Mouse (Mus musculus) stomach, embryonic 15.5 days (tissue): Measurements from ENCODE around the gene Plekhh2. TPM values are rescaled to one million over a fixed set of nuclear protein-coding genes. Genes with fewer than 3 reads are reported as not detected.

Experiments
- ATAC-seq: fragments of 200-750 bp; cut with Nextera tagmentation; 2 replicates; pipeline ENCODE4 v1.8.0; 2017; ENCODE audit warnings: low read depth, moderate number of reproducible peaks, moderate TSS enrichment; ENCODE audit not compliant: insufficient read depth, low FRiP score
- H3K27ac ChIP-seq: fragments of 300-500 bp; sonication (generic); 2 replicates; pipeline ENCODE4 v1.5.1; 2015; ENCODE audit warnings: mild to moderate bottlenecking, inconsistent platforms
- H3K27me3 ChIP-seq: fragments of 300-500 bp; sonication (generic); replicated peaks from 2 replicates; pipeline ENCODE4 v1.6.1; 2015; ENCODE audit warnings: inconsistent platforms
- H3K36me3 ChIP-seq: fragments of 300-500 bp; sonication (generic); 2 replicates; pipeline ENCODE4 v1.6.1; 2015; ENCODE audit warnings: inconsistent platforms
- H3K4me1 ChIP-seq: fragments of 300-500 bp; sonication (generic); 2 replicates; pipeline ENCODE4 v1.6.1; 2015; ENCODE audit warnings: inconsistent platforms
- H3K4me2 ChIP-seq: fragments of 300-500 bp; sonication (generic); 2 replicates; pipeline ENCODE4 v1.6.1; 2015; ENCODE audit warnings: mild to moderate bottlenecking, inconsistent platforms
- H3K4me3 ChIP-seq: fragments of 300-500 bp; sonication (generic); replicated peaks from 2 replicates; pipeline ENCODE4 v1.5.1; 2015; ENCODE audit warnings: inconsistent platforms
- H3K9ac ChIP-seq: fragments of 300-500 bp; sonication (generic); 2 replicates; pipeline ENCODE4 v1.6.1; 2015; ENCODE audit warnings: inconsistent platforms
- H3K9me3 ChIP-seq: fragments of 300-500 bp; sonication (generic); 2 replicates; pipeline ENCODE4 v1.6.1; 2016; ENCODE audit warnings: inconsistent platforms
- WGBS: fragments of 180-500 bp; shearing (Covaris S2); methylation state at CpG from one replicate; pipeline ENCODE4 v1.1.7; 2015; 5-methylcytosine and 5-hydroxymethylcytosine counted together
- polyA plus RNA-seq: library from polyadenylated mRNA; unstranded; fragments of >200 nt; fragmentation: Nextera tagmentation; extraction: Ambion mirVana; gene quantifications from 2 replicates; pipeline ENCODE4 v1.2.1, GENCODE M21; 2015

The Plekhh2 gene
- 7.8 and 10.1 TPM in 2 replicates for polyA plus RNA-seq

DNA sequence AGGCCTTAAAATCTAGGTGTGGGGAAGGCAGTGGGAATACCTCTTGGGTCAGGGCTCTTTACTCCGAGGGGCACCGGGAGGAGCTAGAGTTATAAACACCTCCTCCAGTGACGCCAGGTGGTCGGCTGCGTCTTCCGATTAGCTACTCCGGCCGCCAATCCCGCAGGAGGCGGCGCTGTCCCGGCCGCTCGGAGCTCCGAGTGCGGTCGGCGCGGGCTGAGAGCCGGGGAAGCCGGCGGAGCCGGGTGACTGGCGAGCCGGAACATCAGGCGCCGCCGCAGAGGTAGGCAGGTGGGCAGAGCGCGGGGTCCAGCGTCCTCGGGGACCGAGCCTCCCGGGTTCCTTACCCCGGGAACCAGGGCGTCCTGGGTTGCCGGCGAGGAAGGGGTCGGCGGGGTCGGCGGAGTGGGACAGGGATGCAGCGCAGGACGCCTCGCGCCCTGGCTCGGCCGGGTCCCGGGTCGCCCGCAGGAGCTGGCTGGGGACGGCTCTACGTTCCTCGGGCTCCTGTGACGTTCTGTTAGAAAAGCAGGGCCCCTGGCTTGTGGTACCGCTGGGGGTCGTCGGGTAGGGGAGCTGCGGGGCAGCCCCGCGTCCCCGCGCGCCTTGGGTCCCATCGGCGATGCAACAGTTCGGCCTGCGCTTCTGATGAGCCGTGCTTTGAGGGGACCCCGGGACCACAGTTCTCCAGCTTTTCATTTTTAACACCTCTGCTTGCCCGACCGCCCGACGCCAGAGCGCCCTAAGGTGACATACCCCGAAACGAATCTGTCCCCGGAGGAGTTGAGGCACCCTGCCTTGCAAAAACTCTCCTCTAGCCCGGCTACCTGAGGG is at the start of gene Plekhh2:
Plekhh2 (plus strand) TSS at position 214 of the 834 bp plus-strand sequence.
- WGBS: under 1% methylated on average over 78 of the region's 79 CpGs
- peak within 1 kb of the TSS; percentile 29 for H3K9ac ChIP-seq
- H3K4me1 ChIP-seq: 0 out of 2 replicates have a peak, but pooled peaks cover 6% of the 10 kb centered on the region
- peak within 1 kb of the TSS; percentile 87 for H3K27ac ChIP-seq
- H3K4me3 ChIP-seq: peak within 1 kb of the TSS; percentile 53
- H3K36me3 ChIP-seq: no peaks in the 10 kb centered on the region
- ATAC-seq: peak; percentile 83
- H3K9me3 ChIP-seq: no peaks in the 10 kb centered on the region
- peak within 1 kb of the TSS; percentile 91 for H3K4me2 ChIP-seq
- no peaks in the 10 kb centered on the region for H3K27me3 ChIP-seq

DNA sequence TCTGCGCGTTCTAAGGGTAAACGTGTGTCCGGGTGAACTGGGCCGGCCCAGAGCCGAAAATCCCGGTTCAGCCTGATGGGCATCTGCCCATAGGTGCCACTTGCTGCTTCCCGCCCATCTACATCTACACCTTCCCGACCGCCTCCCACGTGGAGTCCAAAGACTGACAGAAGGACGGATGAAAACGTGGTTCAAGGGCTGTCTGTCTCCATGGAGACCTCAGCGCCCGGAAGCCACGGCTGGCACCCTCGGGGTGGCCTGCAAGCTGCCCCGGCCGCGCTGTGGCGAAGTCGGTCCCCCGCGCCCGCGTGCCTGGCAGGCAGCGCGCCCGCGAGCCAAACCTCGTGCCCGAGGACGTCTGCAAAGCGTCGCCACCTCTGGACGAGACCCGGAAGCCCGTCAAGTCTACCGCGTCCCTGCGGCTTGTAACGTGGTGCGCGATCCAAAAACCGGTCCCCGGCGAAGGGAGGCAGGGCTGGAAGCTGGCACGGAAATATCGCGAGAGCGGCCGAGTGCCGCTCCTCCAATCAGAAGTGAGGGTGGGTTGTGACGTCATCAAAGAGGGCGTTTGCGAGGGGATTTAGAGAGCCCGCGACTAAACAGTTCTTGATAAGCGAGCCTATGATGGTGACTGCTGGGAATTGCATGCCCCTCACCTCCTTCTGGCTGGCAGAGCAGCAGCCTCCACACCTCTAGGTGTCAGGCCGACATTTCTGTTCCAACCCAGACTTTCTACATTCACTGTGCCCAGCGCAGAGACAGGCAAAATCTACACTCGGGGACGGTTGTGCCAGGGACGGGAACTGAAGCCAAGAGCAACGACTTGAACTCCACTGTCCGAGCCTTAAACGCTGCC is 45.7 kb upstream of the Plekhh2 start, which contains the start of gene Thada:
Thada (minus strand) TSS at position 453 of the 856 bp plus-strand sequence.
- peak within 1 kb of the TSS; percentile 81 for H3K27ac ChIP-seq
- ATAC-seq: peak; percentile 97
- 0 out of 2 replicates have a peak, but pooled peaks cover 4% of the 10 kb centered on the region for H3K4me1 ChIP-seq
- WGBS: under 1% methylated on average over 67 of the region's 67 CpGs
- no peaks in the 10 kb centered on the region for H3K27me3 ChIP-seq
- 0 out of 2 replicates have a peak, but pooled peaks cover 5% of the 10 kb centered on the region for H3K36me3 ChIP-seq
- H3K9ac ChIP-seq: peak within 1 kb of the TSS; percentile 82
- H3K4me3 ChIP-seq: peak within 1 kb of the TSS; percentile 93
- H3K9me3 ChIP-seq: no peaks in the 10 kb centered on the region
- H3K4me2 ChIP-seq: peak within 1 kb of the TSS; percentile 88

- Histone ChIP-seq H3K4me1 (no peaks in the 10 kb centered on the region), H3K4me2 (no peak overlapping the region), H3K27me3 (no peaks in the 10 kb centered on the region), H3K27ac (no peak overlapping the region), H3K4me3 (no peak overlapping the region), H3K9ac (no peak overlapping the region), H3K9me3 (no peaks in the 10 kb centered on the region), H3K36me3 (no peaks in the 10 kb centered on the region)
- no peak for ATAC-seq
- 41% methylated on average over 4 of the region's 4 CpGs for WGBS
Measured at GRCm38 (mm10) chr17:84474312-84474711, 37.4 kb upstream of the Plekhh2 start.

GRCm38 (mm10) chr17:84477176-84477575 is 34.5 kb upstream of the Plekhh2 start:
- Histone ChIP-seq H3K4me1 (peaks cover 8% of the 10 kb centered on the region), H3K27ac (no peak overlapping the region), H3K27me3 (no peaks in the 10 kb centered on the region), H3K9ac (no peak overlapping the region), H3K9me3 (no peaks in the 10 kb centered on the region), H3K4me3 (no peak overlapping the region), H3K36me3 (no peaks in the 10 kb centered on the region), H3K4me2 (no peak overlapping the region)
- no peak for ATAC-seq
- WGBS: 79% methylated on average over 5 of the region's 5 CpGs

- Histone ChIP-seq H3K27ac (no peak overlapping the region), H3K4me1 (peaks cover 8% of the 10 kb centered on the region), H3K9me3 (no peaks in the 10 kb centered on the region), H3K4me3 (no peak overlapping the region), H3K27me3 (no peaks in the 10 kb centered on the region), H3K9ac (no peak overlapping the region), H3K36me3 (no peaks in the 10 kb centered on the region), H3K4me2 (no peak overlapping the region)
- no peak for ATAC-seq
- WGBS: 85% methylated on average over 4 of the region's 4 CpGs
Measured at GRCm38 (mm10) chr17:84478276-84478675, 33.4 kb upstream of the Plekhh2 start.

DNA sequence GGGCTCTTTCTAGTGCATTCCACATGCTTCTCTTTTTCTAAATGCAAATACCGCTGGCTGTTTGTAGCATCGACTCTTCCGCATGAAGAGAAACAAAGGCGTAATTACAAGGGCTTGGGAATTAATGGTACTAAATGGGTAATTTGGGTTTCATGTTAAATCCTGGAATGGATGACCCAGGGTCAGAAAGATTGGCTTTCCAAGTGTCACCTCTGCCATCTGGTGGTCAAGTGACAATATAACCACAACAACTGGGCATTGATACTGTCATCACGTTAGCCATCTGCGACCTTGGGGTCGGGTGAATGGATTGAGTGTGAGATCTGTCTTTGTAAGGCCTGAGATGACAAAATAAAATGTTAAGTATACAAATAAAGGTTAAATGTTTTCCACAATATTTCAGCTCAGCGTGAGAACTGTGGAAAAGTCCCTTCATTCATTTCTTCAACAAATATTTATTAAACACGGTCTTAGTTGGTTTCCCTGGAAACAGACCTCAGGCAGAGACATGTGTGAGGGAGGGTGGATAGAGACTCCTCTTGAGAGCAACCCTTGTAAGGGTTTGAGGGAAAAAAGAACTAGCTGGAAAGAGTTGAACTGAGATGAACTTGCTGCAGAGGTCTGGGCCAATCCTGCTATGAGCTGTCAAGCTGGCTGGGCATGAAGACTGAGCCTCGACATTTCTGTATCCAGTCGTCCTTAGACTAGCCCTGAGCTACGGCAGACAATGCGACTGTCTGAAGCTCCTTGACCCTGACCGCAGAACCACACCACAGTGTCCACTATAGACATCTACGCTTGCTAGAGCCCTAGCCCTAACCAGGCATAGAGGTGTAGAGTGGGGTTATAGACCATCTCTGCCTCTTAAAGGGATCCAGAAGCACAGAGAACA is 31.0 kb upstream of the Plekhh2 start:
- no peak overlapping the region for H3K9ac ChIP-seq
- peaks cover 8% of the 10 kb centered on the region for H3K4me1 ChIP-seq
- H3K27me3 ChIP-seq: no peaks in the 10 kb centered on the region
- H3K4me3 ChIP-seq: no peak overlapping the region
- H3K36me3 ChIP-seq: no peaks in the 10 kb centered on the region
- no peaks in the 10 kb centered on the region for H3K9me3 ChIP-seq
- no peak for ATAC-seq
- H3K4me2 ChIP-seq: no peak overlapping the region
- no peak overlapping the region for H3K27ac ChIP-seq
- 45% methylated on average over 15 of the region's 15 CpGs for WGBS

GRCm38 (mm10) chr17:84482831-84483230 is 28.9 kb upstream of the Plekhh2 start:
- H3K27me3 ChIP-seq: no peaks in the 10 kb centered on the region
- no peak for ATAC-seq
- H3K36me3 ChIP-seq: no peaks in the 10 kb centered on the region
- no peak overlapping the region for H3K4me3 ChIP-seq
- 83% methylated on average over 3 of the region's 3 CpGs for WGBS
- peak overlapping the region; percentile 35 for H3K27ac ChIP-seq
- no peak overlapping the region for H3K4me2 ChIP-seq
- H3K9ac ChIP-seq: no peak overlapping the region
- H3K9me3 ChIP-seq: no peaks in the 10 kb centered on the region
- H3K4me1 ChIP-seq: peaks cover 8% of the 10 kb centered on the region

DNA sequence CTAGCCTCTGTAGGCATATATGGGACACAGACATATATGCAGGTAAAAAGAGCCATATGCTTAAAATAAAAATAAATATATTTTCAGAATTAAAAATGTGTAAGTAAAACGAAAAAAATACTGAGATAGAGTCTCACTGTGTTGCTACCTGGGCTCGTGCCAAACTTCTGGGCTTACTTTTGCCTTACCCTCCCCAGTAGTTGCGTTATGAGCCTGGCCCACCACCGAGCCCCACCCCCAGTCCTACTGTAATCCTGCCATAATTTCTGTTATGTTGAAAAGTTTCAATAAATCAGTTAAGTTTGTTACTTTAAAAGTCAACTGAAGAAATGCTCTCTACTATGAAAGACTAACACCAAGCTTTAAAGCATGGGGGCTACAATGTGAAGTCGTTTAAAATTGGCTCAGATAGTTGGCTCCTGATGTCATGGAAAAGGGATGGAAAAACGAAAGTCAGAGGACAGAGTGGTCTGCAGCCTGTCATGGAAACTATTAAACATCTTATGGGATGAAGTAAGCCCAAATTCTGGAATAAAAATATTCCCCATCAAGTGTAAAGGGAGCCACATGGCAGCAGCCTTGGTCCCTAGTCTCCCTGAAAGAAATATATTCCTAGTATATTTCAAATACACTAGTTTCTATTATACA is 27.9 kb upstream of the Plekhh2 start:
- Histone ChIP-seq H3K9me3 (no peaks in the 10 kb centered on the region), H3K36me3 (no peaks in the 10 kb centered on the region), H3K27ac (peak overlapping the region; percentile 31; the same call in 1 of the 2 replicates), H3K4me1 (peaks cover 8% of the 10 kb centered on the region), H3K9ac (no peak overlapping the region), H3K4me2 (no peak overlapping the region), H3K27me3 (no peaks in the 10 kb centered on the region), H3K4me3 (no peak overlapping the region)
- ATAC-seq: peak; percentile 51; the same call in 1 of the 2 replicates
- WGBS: 38% methylated on average over 6 of the region's 6 CpGs

DNA sequence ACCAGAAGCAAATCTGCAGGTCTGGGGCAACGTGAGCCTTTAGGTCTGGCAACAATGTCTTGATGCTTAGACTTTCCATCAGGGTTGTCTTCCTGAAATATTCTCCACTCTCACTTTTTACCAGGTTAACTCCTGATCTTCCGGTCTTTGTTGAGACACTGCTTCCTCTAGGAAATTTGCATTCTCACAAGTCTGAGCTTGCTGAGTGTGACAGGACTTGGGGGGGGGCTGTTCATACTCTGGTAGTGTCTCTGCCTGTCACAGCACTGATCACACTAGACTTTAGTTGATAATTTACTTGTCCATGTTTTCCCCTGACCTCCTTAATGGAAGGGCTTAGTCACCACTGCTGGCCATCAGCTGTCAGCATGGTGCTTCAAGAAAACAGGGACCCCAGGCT is 24.3 kb upstream of the Plekhh2 start:
- WGBS: 65% methylated on average over 2 of the region's 2 CpGs
- no peaks in the 10 kb centered on the region; the same call in 1 of the 2 replicates for H3K4me1 ChIP-seq
- no peak overlapping the region for H3K27ac ChIP-seq
- no peak overlapping the region for H3K4me2 ChIP-seq
- no peaks in the 10 kb centered on the region for H3K27me3 ChIP-seq
- no peak overlapping the region for H3K4me3 ChIP-seq
- no peak overlapping the region for H3K9ac ChIP-seq
- no peak for ATAC-seq
- H3K9me3 ChIP-seq: no peaks in the 10 kb centered on the region
- H3K36me3 ChIP-seq: no peaks in the 10 kb centered on the region

- Histone ChIP-seq H3K4me1 (no peaks in the 10 kb centered on the region; the same call in 1 of the 2 replicates), H3K27ac (no peak overlapping the region), H3K4me3 (no peak overlapping the region), H3K27me3 (no peaks in the 10 kb centered on the region), H3K36me3 (no peaks in the 10 kb centered on the region), H3K9me3 (no peaks in the 10 kb centered on the region), H3K9ac (no peak overlapping the region), H3K4me2 (no peak overlapping the region)
- 41% methylated on average over 5 of the region's 5 CpGs for WGBS
- ATAC-seq: no peak
Measured at GRCm38 (mm10) chr17:84492255-84492880, 19.3 kb upstream of the Plekhh2 start.
